Mouse (Mus musculus) retina, postnatal 1 day (tissue): ENCODE measurements around the gene Coq8b.
A peak's percentile ranks its signal among the peaks of the same experiment; 100 is the strongest.

Experiments
- DNase-seq: peaks from one replicate; pipeline ENCODE4 v3.0.0-alpha.2; 2012

Gene Coq8b

GRCm38 (mm10) chr7:27232781-27233281, at the start of gene Coq8b:
Gene Coq8b (plus strand): TSS chr7:27233023.
- peak; percentile 98 for DNase-seq

GRCm38 (mm10) chr7:27184964-27185363, 47.9 kb upstream of the Coq8b start:
- peak; percentile 44 for DNase-seq

- no peak for DNase-seq
These were observed 46.8 kb upstream of the Coq8b start for GRCm38 (mm10) chr7:27185986-27186385.

GRCm38 (mm10) chr7:27189271-27189931, 43.4 kb upstream of the Coq8b start:
- peak; percentile 5 for DNase-seq

- DNase-seq: no peak
These were observed 40.4 kb upstream of the Coq8b start for GRCm38 (mm10) chr7:27192434-27192833.

- DNase-seq: no peak
These were observed 39.1 kb upstream of the Coq8b start for GRCm38 (mm10) chr7:27193731-27194130.

GRCm38 (mm10) chr7:27195681-27196611, 36.9 kb upstream of the Coq8b start, which contains the start of the genes BC024978 and Snrpa:
Gene BC024978 (plus strand): TSS chr7:27195781.
Gene Snrpa (minus strand): TSS chr7:27196271.
- peak; percentile 100 for DNase-seq

GRCm38 (mm10) chr7:27197136-27197535, 35.7 kb upstream of the Coq8b start:
- DNase-seq: no peak

- no peak for DNase-seq
These were observed 35.2 kb upstream of the Coq8b start for GRCm38 (mm10) chr7:27197634-27198033.

GRCm38 (mm10) chr7:27198355-27198754, 34.5 kb upstream of the Coq8b start:
- DNase-seq: no peak

- no peak for DNase-seq
These were observed 34.0 kb upstream of the Coq8b start for GRCm38 (mm10) chr7:27198779-27199178.

GRCm38 (mm10) chr7:27203730-27204449, 28.9 kb upstream of the Coq8b start:
- no peak for DNase-seq

- no peak for DNase-seq
These were observed 20.2 kb upstream of the Coq8b start for GRCm38 (mm10) chr7:27212626-27213025.

- DNase-seq: no peak
These were observed 14.2 kb upstream of the Coq8b start for GRCm38 (mm10) chr7:27218586-27218985.

GRCm38 (mm10) chr7:27219937-27220336, 12.9 kb upstream of the Coq8b start:
- DNase-seq: no peak

- DNase-seq: no peak
These were observed 10.9 kb upstream of the Coq8b start for GRCm38 (mm10) chr7:27221939-27222338.

GRCm38 (mm10) chr7:27222538-27222937, 10.3 kb upstream of the Coq8b start:
- DNase-seq: no peak

- DNase-seq: no peak
These were observed 7.8 kb upstream of the Coq8b start for GRCm38 (mm10) chr7:27224877-27225575.

- no peak for DNase-seq
These were observed 5.5 kb upstream of the Coq8b start for GRCm38 (mm10) chr7:27227276-27227675.

GRCm38 (mm10) chr7:27227676-27228075, 5.1 kb upstream of the Coq8b start:
- no peak for DNase-seq

GRCm38 (mm10) chr7:27228281-27228821, 4.5 kb upstream of the Coq8b start, which contains the start of gene Itpkc:
Gene Itpkc (minus strand): TSS chr7:27228661.
- DNase-seq: peak; percentile 97

- no peak for DNase-seq
These were observed 4.0 kb upstream of the Coq8b start for GRCm38 (mm10) chr7:27228865-27229264.
